Mouse (Mus musculus) embryo, embryonic 11.5 days (tissue): ENCODE measurements around the gene 0610010K14Rik.

Experiments used
- DNase-seq: peaks from one replicate; pipeline ENCODE4 v3.0.0-alpha.2; 2012; ENCODE audit warnings: low read depth, low spot score

The 0610010K14Rik gene

GRCm38 (mm10) chr11:70216103-70216502 is 21.6 kb downstream of the 0610010K14Rik start:
- no peak for DNase-seq

GRCm38 (mm10) chr11:70215301-70215700 is 22.4 kb downstream of the 0610010K14Rik start:
- no peak for DNase-seq

GRCm38 (mm10) chr11:70214856-70215209 is 22.9 kb downstream of the 0610010K14Rik start:
- DNase-seq, result no peak

- DNase-seq, result no peak
These were observed 23.4 kb downstream of the 0610010K14Rik start for GRCm38 (mm10) chr11:70214191-70214855.

- no peak for DNase-seq
These were observed 24.0 kb downstream of the 0610010K14Rik start for GRCm38 (mm10) chr11:70213736-70214135.

GRCm38 (mm10) chr11:70212896-70213295 is 24.8 kb downstream of the 0610010K14Rik start:
- DNase-seq, result no peak

- DNase-seq, result no peak
These were observed 25.3 kb downstream of the 0610010K14Rik start, which contains the start of gene Slc16a11 for GRCm38 (mm10) chr11:70212423-70212822. Slc16a11 (plus strand) TSS chr11:70212752.

GRCm38 (mm10) chr11:70211972-70212371 is 25.7 kb downstream of the 0610010K14Rik start:
- no peak for DNase-seq

- DNase-seq, result no peak
These were observed 27.0 kb downstream of the 0610010K14Rik start for GRCm38 (mm10) chr11:70210681-70211080.

GRCm38 (mm10) chr11:70208778-70209388 is 28.8 kb downstream of the 0610010K14Rik start:
- DNase-seq, result no peak

- DNase-seq, result no peak
These were observed 30.4 kb downstream of the 0610010K14Rik start for GRCm38 (mm10) chr11:70207283-70207682.

GRCm38 (mm10) chr11:70206801-70207200 is 30.9 kb downstream of the 0610010K14Rik start:
- no peak for DNase-seq

- DNase-seq, result peak; percentile 71
These were observed 36.0 kb downstream of the 0610010K14Rik start for GRCm38 (mm10) chr11:70201691-70202090.

- DNase-seq, result no peak
These were observed 37.6 kb downstream of the 0610010K14Rik start for GRCm38 (mm10) chr11:70200036-70200608.

GRCm38 (mm10) chr11:70199107-70199506 is 38.6 kb downstream of the 0610010K14Rik start:
- DNase-seq, result no peak

GRCm38 (mm10) chr11:70198332-70198731 is 39.4 kb downstream of the 0610010K14Rik start:
- no peak for DNase-seq

GRCm38 (mm10) chr11:70193354-70194285 is 44.1 kb downstream of the 0610010K14Rik start:
- no peak for DNase-seq

- DNase-seq, result no peak
These were observed 45.6 kb downstream of the 0610010K14Rik start for GRCm38 (mm10) chr11:70192157-70192556.

GRCm38 (mm10) chr11:70191188-70191587 is 46.5 kb downstream of the 0610010K14Rik start:
- no peak for DNase-seq

GRCm38 (mm10) chr11:70189319-70190134 is 48.2 kb downstream of the 0610010K14Rik start:
- no peak for DNase-seq
